Mouse (Mus musculus) adrenal gland, postnatal 10 days (tissue): Measurements from ENCODE around the gene Gstm7. TPM values are rescaled to one million over a fixed set of nuclear protein-coding genes. Genes with fewer than 3 reads are reported as not detected.

Source experiments
- DNase-seq: peaks from one replicate; pipeline ENCODE4 v3.0.0; 2021; ENCODE audit warnings: mixed read lengths
- total RNA-seq, 2 experiments: library from RNA; stranded (reverse); gene quantifications; 2 replicates each; pipeline ENCODE4 v1.2.3; 2021

Gene Gstm7
- total RNA-seq, 2 experiments from 2014 or later = 43.1 to 44.0 TPM

DNA sequence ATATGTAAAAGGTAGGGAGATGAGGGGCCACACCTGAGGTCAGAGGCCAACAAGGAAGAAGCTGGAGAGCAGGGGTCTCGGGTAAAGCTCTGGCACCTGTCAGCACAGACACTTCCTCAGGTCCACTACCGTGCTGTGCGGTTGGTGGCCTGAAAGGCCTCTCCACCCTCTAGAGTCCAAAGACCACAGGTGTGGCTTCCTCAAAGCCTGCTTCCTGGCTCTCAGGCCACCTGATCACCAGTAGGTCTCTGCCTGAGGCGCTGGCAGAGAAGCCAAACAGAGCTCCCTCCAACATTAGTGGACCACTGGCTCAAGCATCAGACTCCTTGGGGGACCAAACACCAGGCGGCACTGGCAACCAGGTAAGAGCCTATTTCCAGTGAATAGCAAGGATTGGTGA is 54.6 kb downstream of the Gstm7 start, which contains the start of gene Eps8l3:
Gene Eps8l3 (plus strand): TSS at position 225 of the 400 bp plus-strand sequence.
- DNase-seq = no peak

Other genes with a start within 250 kb of the Gstm7 start
- 100 to 1,000 TPM; 249 to 285 TPM for gene Ahcyl1, start 235.3 kb downstream of the Gstm7 start, total RNA-seq
- 10 to 100 TPM; 15.6 to 18.3 TPM for gene Csf1, start 171.3 kb downstream of the Gstm7 start, total RNA-seq
- not detected for gene Eps8l3, start 54.6 kb downstream of the Gstm7 start, total RNA-seq
- gene Gstm5, start 36.0 kb downstream of the Gstm7 start, total RNA-seq = 10 to 100 TPM; 30.1 to 32.3 TPM
- gene Gstm6, start 11.9 kb upstream of the Gstm7 start, total RNA-seq = 1 to 10 TPM; 3.9 to 5.6 TPM
- gene Gstm3, start 37.5 kb upstream of the Gstm7 start, total RNA-seq = under 1 TPM; 0.39 to 0.51 TPM
- 100 to 1,000 TPM in 1 of 2 experiments, 10 to 100 TPM in 1; 95.5 to 101 TPM for gene Gstm2, start 54.6 kb upstream of the Gstm7 start, total RNA-seq
- 100 to 1,000 TPM; 131 to 144 TPM for gene Gstm1, start 86.2 kb upstream of the Gstm7 start, total RNA-seq
- gene Gstm4, start 113.1 kb upstream of the Gstm7 start, total RNA-seq = 10 to 100 TPM; 12.8 to 13.3 TPM
- 10 to 100 TPM; 79.3 to 92.2 TPM for gene Ampd2, start 154.8 kb upstream of the Gstm7 start, total RNA-seq
- gene Gnat2, start 161.0 kb upstream of the Gstm7 start, total RNA-seq = 1 to 10 TPM; 6.6 to 6.8 TPM
- 100 to 1,000 TPM; 101 to 113 TPM for gene Gnai3, start 214.3 kb upstream of the Gstm7 start, total RNA-seq
- gene Gpr61, start 223.1 kb upstream of the Gstm7 start, total RNA-seq = under 1 TPM; 0.15 to 0.48 TPM